Mouse (Mus musculus) stomach, embryonic 14.5 days (tissue): ENCODE results near the gene Col5a1. TPM values are rescaled to one million over a fixed set of nuclear protein-coding genes. Genes with fewer than 3 reads are reported as not detected.
A peak's percentile ranks its signal among the peaks of the same experiment; 100 is the strongest.

ENCODE experiments used
- ATAC-seq: fragments of 200-750 bp; cut with Nextera tagmentation; 2 replicates; pipeline ENCODE4 v1.8.0; 2017; ENCODE audit warnings: low read depth, moderate TSS enrichment; ENCODE audit not compliant: insufficient number of reproducible peaks, insufficient read depth, low FRiP score
- H3K27ac ChIP-seq: fragments of 300-500 bp; sonication (generic); 2 replicates; pipeline ENCODE4 v1.5.1; 2014; ENCODE audit warnings: mild to moderate bottlenecking, low read length, moderate library complexity, mixed read lengths
- H3K27me3 ChIP-seq: fragments of 300-500 bp; sonication (generic); 2 replicates; pipeline ENCODE4 v1.6.1; 2014; ENCODE audit warnings: low read length, control low read depth, mixed read lengths; ENCODE audit not compliant: control insufficient read depth, insufficient read depth
- H3K36me3 ChIP-seq: fragments of 300-500 bp; sonication (generic); 2 replicates; pipeline ENCODE4 v1.6.1; 2014; ENCODE audit warnings: mild to moderate bottlenecking, control low read depth, low read length, moderate library complexity, mixed read lengths; ENCODE audit not compliant: control insufficient read depth, insufficient read depth
- H3K4me1 ChIP-seq: fragments of 300-500 bp; sonication (generic); 2 replicates; pipeline ENCODE4 v1.6.1; 2014; ENCODE audit warnings: low read length, control low read depth, mixed read lengths; ENCODE audit not compliant: control insufficient read depth, insufficient read depth
- H3K4me2 ChIP-seq: fragments of 300-500 bp; sonication (generic); replicated peaks from 2 replicates; pipeline ENCODE4 v1.6.1; 2014; ENCODE audit warnings: low read depth, low read length, control low read depth
- H3K4me3 ChIP-seq: fragments of 300-500 bp; sonication (generic); 2 replicates; pipeline ENCODE4 v1.5.1; 2014; ENCODE audit warnings: low read depth, low read length, control low read depth
- H3K9ac ChIP-seq: fragments of 300-500 bp; sonication (generic); replicated peaks from 2 replicates; pipeline ENCODE4 v1.6.1; 2014; ENCODE audit warnings: low read depth, mild to moderate bottlenecking, control low read depth, low read length, moderate library complexity, mixed read lengths
- H3K9me3 ChIP-seq: fragments of 300-500 bp; sonication (generic); 2 replicates; pipeline ENCODE4 v1.6.1; 2016; ENCODE audit warnings: low read depth, low read length, control low read depth; ENCODE audit not compliant: control insufficient read depth
- WGBS: fragments of 180-500 bp; shearing (Covaris S2); extraction: QIAGEN DNeasy Blood & Tissue Kit; methylation state at CpG from one replicate; pipeline ENCODE4 v1.1.7; 2014; 5-methylcytosine and 5-hydroxymethylcytosine counted together
- polyA plus RNA-seq: library from polyadenylated mRNA; unstranded; fragments of >200 nt; fragmentation: Nextera tagmentation; extraction: Ambion mirVana; gene quantifications from 2 replicates; pipeline ENCODE4 v1.2.1, GENCODE M21; 2014

Gene Col5a1
- polyA plus RNA-seq, 1 experiment from 2014 or later: 160 TPM

- Histone ChIP-seq H3K36me3 (peaks cover 30% of the 10 kb centered on the region), H3K4me3 (no peak overlapping the region), H3K27ac (no peak overlapping the region; the same call in 1 of the 2 replicates), H3K9me3 (no peaks in the 10 kb centered on the region), H3K4me2 (no peak overlapping the region), H3K27me3 (no peaks in the 10 kb centered on the region), H3K4me1 (no peaks in the 10 kb centered on the region), H3K9ac (no peak overlapping the region)
- WGBS: 84% methylated on average over 5 of the region's 5 CpGs
- no peak for ATAC-seq
Observed at GRCm38 (mm10) chr2:27947917-27948316, 61.7 kb downstream of the Col5a1 start.

- H3K36me3 ChIP-seq: peaks cover 41% of the 10 kb centered on the region
- H3K9ac ChIP-seq: no peak overlapping the region
- H3K27ac ChIP-seq: peak overlapping the region; percentile 78
- 65% methylated on average over 3 of the region's 3 CpGs for WGBS
- ATAC-seq: no peak
- no peaks in the 10 kb centered on the region for H3K27me3 ChIP-seq
- H3K4me3 ChIP-seq: no peak overlapping the region
- H3K4me2 ChIP-seq: no peak overlapping the region
- H3K9me3 ChIP-seq: no peaks in the 10 kb centered on the region
- peaks cover 41% of the 10 kb centered on the region for H3K4me1 ChIP-seq
Observed at GRCm38 (mm10) chr2:27953866-27954265, 67.6 kb downstream of the Col5a1 start.

GRCm38 (mm10) chr2:27954924-27955323, 68.7 kb downstream of the Col5a1 start:
- Histone ChIP-seq H3K27me3 (no peaks in the 10 kb centered on the region), H3K36me3 (peaks cover 44% of the 10 kb centered on the region), H3K27ac (peak overlapping the region; percentile 78), H3K4me1 (peaks cover 41% of the 10 kb centered on the region), H3K9ac (no peak overlapping the region), H3K4me2 (no peak overlapping the region), H3K9me3 (no peaks in the 10 kb centered on the region), H3K4me3 (no peak overlapping the region)
- 21% methylated on average over 3 of the region's 3 CpGs for WGBS
- ATAC-seq: peak; percentile 70

DNA sequence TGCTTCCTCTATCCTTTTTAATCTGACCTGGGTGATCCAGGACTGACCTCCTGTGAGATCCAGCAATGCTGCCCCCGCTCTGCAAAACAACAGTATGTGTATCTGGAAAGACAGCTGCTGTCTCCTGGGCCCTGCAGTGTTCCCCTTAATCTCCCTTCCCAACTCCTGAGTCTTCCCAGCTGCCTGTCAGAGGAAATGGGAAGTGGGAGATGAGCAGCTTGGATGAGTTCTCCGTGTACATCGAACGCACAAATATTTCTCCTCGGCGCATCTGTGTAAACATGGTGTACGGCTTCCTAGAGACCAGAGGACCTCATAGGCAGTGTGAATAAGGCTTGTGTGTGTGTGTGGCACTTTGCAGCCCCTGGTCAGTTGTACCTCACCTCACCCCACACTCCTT, 70.5 kb downstream of the Col5a1 start:
- Histone ChIP-seq H3K36me3 (peaks cover 40% of the 10 kb centered on the region), H3K27me3 (no peaks in the 10 kb centered on the region), H3K9me3 (no peaks in the 10 kb centered on the region), H3K4me2 (no peak overlapping the region), H3K4me3 (no peak overlapping the region), H3K9ac (no peak overlapping the region), H3K27ac (peak overlapping the region; percentile 85), H3K4me1 (peaks cover 41% of the 10 kb centered on the region)
- WGBS: 27% methylated on average over 7 of the region's 7 CpGs
- peak; percentile 51; the same call in 1 of the 2 replicates for ATAC-seq

DNA sequence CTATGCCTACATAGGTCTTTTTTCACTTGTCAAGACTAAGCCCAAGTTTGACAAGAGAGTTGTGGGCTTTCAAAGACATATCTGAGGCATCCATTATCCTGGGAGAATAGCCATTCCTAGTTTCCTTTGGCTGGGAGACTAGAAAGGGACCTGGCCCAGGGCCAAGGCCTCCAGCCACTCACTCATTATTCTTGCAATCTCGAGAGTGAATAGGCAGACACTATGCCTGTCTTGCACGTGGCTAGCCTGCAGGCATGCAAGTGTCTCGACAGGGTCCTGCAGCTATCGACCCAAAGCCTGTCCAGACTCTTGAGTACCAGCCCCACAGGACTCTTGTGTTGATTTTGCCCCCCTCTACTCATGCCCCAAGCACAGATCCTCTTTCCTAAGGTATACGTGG, 71.0 kb downstream of the Col5a1 start:
- Histone ChIP-seq H3K27me3 (no peaks in the 10 kb centered on the region), H3K4me2 (no peak overlapping the region), H3K9me3 (no peaks in the 10 kb centered on the region), H3K4me1 (peaks cover 41% of the 10 kb centered on the region), H3K36me3 (peaks cover 36% of the 10 kb centered on the region), H3K27ac (peak overlapping the region; percentile 85), H3K4me3 (no peak overlapping the region), H3K9ac (no peak overlapping the region)
- no peak for ATAC-seq
- WGBS: 26% methylated on average over 5 of the region's 5 CpGs

DNA sequence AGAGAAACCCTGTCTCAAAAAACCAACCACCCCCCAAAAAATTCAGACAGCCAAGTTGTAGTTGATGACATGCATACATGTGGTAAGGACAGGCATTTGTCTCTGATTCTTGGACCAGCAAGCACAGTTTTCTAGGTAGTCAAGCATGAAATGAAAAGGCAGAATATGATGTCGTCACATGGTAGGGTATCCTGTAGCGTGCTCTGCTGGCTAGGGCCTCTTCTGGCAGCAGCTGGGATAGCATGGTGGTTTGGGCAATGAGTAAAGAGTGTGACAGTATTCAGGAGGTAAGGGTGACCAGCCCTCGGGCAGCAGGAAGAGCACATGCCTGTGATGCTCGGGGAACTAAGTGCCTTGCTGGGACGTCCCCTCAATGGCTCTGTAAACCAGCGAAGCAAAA, 73.0 kb downstream of the Col5a1 start:
- no peak for ATAC-seq
- H3K36me3 ChIP-seq: peaks cover 37% of the 10 kb centered on the region

GRCm38 (mm10) chr2:27961190-27961589, 75.0 kb downstream of the Col5a1 start:
- Histone ChIP-seq H3K36me3 (peaks cover 56% of the 10 kb centered on the region), H3K9me3 (no peaks in the 10 kb centered on the region), H3K27me3 (no peaks in the 10 kb centered on the region), H3K4me1 (peaks cover 22% of the 10 kb centered on the region), H3K4me2 (no peak overlapping the region), H3K27ac (no peak overlapping the region), H3K9ac (no peak overlapping the region), H3K4me3 (no peak overlapping the region)
- 98% methylated on average over 2 of the region's 2 CpGs for WGBS
- no peak for ATAC-seq

More for the DNA sequence above, 73.0 kb downstream of the Col5a1 start:
- no peak overlapping the region for H3K4me3 ChIP-seq
- H3K27ac ChIP-seq: no peak overlapping the region
- 71% methylated on average over 6 of the region's 6 CpGs for WGBS
- no peak overlapping the region for H3K9ac ChIP-seq
- H3K9me3 ChIP-seq: no peaks in the 10 kb centered on the region
- peaks cover 36% of the 10 kb centered on the region for H3K4me1 ChIP-seq
- no peak overlapping the region for H3K4me2 ChIP-seq
- no peaks in the 10 kb centered on the region for H3K27me3 ChIP-seq

GRCm38 (mm10) chr2:27962406-27962805, 76.2 kb downstream of the Col5a1 start:
- Histone ChIP-seq H3K27me3 (no peaks in the 10 kb centered on the region), H3K9me3 (no peaks in the 10 kb centered on the region), H3K4me2 (no peak overlapping the region), H3K9ac (no peak overlapping the region), H3K4me3 (no peak overlapping the region), H3K27ac (no peak overlapping the region), H3K4me1 (peaks cover 10% of the 10 kb centered on the region), H3K36me3 (peaks cover 68% of the 10 kb centered on the region)
- WGBS: 77% methylated on average over 3 of the region's 3 CpGs
- ATAC-seq: no peak

- Histone ChIP-seq H3K36me3 (peaks cover 68% of the 10 kb centered on the region), H3K4me1 (no peaks in the 10 kb centered on the region), H3K27ac (no peak overlapping the region), H3K9ac (no peak overlapping the region), H3K4me2 (no peak overlapping the region), H3K9me3 (no peaks in the 10 kb centered on the region), H3K4me3 (no peak overlapping the region), H3K27me3 (no peaks in the 10 kb centered on the region)
- ATAC-seq: 0 out of 2 replicates have a peak, but pooled peaks have one; percentile 24
- 13% methylated on average over 6 of the region's 6 CpGs for WGBS
Observed at GRCm38 (mm10) chr2:27969158-27969557, 82.9 kb downstream of the Col5a1 start.
